Mouse (Mus musculus): Measurements from ENCODE around the gene Prkra. TPM values are rescaled to one million over a fixed set of nuclear protein-coding genes. Genes with fewer than 3 reads are reported as not detected.
A peak's percentile ranks its signal among the peaks of the same experiment; 100 is the strongest.

Prkra gene
- polyA plus RNA-seq, 1 experiment, result 25.6 TPM

DNA sequence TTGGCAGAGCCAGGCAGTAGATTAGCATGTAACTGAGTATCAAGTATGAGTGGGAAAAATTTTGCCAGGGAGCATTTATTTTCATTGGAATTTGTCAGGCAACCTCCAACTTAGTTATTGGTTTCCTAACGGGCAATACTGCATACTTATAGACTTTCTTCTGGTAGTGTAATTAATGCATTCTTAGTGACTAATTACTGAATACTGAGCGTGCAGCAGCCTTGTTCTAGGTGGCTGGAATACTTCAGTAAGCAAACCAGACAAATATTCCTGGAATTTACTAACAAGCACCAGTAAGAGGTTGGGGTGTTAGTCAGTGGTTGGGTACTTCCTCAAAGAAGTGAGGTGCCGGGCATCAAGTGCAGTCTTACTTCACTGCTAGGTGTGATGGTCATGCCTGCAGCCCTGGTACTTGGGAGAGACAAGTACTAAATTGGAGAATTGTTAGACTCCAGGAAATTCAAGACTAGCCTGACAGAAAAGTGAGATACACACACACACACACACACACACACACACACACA is 55.4 kb downstream of the Prkra start:
- no peak for TF ChIP-seq CTCF (IDR thresholded peaks at IDR 0.05; ENCODE audit: low read depth, low read length)
- no peak for TF ChIP-seq EP300 (IDR thresholded peaks at IDR 0.05; ENCODE audit: insufficient read depth, low read depth, low read length)
- no peak for TF ChIP-seq POLR2A (IDR thresholded peaks at IDR 0.05; ENCODE audit: insufficient read depth, low read length)
- no peaks in the 10 kb centered on the region for H3K4me1 ChIP-seq (ENCODE audit: control insufficient read depth, insufficient read depth, low read length)
- no peaks in the 10 kb centered on the region for H3K36me3 ChIP-seq (ENCODE audit: control insufficient read depth, insufficient read depth, low read length, poor library complexity, severe bottlenecking)
- no peaks in the 10 kb centered on the region for H3K27me3 ChIP-seq (ENCODE audit: control insufficient read depth, insufficient read depth, low read length, poor library complexity, severe bottlenecking)
- H3K4me3 ChIP-seq (ENCODE audit: low read depth, low read length), result no peak overlapping the region
- no peaks in the 10 kb centered on the region for H3K9me3 ChIP-seq (replicated peaks; ENCODE audit: control insufficient read depth, insufficient read depth, low read length, poor library complexity, severe bottlenecking)
- H3K27ac ChIP-seq (ENCODE audit: insufficient read depth, low read length), result no peak overlapping the region
- H3K9ac ChIP-seq (ENCODE audit: low read depth, poor library complexity, severe bottlenecking), result no peak overlapping the region

- H3K4me3 ChIP-seq (ENCODE audit: low read depth, low read length), result no peak overlapping the region
- no peak overlapping the region for H3K27ac ChIP-seq (ENCODE audit: insufficient read depth, low read length)
- no peaks in the 10 kb centered on the region for H3K9me3 ChIP-seq (replicated peaks; ENCODE audit: control insufficient read depth, insufficient read depth, low read length, poor library complexity, severe bottlenecking)
- H3K9ac ChIP-seq (ENCODE audit: low read depth, poor library complexity, severe bottlenecking), result no peak overlapping the region
- H3K27me3 ChIP-seq (ENCODE audit: control insufficient read depth, insufficient read depth, low read length, poor library complexity, severe bottlenecking), result no peaks in the 10 kb centered on the region
- TF ChIP-seq EP300 (IDR thresholded peaks at IDR 0.05; ENCODE audit: insufficient read depth, low read depth, low read length) (no peak), POLR2A (IDR thresholded peaks at IDR 0.05; ENCODE audit: insufficient read depth, low read length) (no peak), CTCF (IDR thresholded peaks at IDR 0.05; ENCODE audit: low read depth, low read length) (no peak)
- no peaks in the 10 kb centered on the region for H3K36me3 ChIP-seq (ENCODE audit: control insufficient read depth, insufficient read depth, low read length, poor library complexity, severe bottlenecking)
- no peaks in the 10 kb centered on the region for H3K4me1 ChIP-seq (ENCODE audit: control insufficient read depth, insufficient read depth, low read length)
Measured at GRCm38 (mm10) chr2:76590221-76590620, 57.6 kb downstream of the Prkra start.

GRCm38 (mm10) chr2:76586906-76587305 is 60.9 kb downstream of the Prkra start:
- H3K4me1 ChIP-seq (ENCODE audit: control insufficient read depth, insufficient read depth, low read length), result no peaks in the 10 kb centered on the region
- TF ChIP-seq CTCF (IDR thresholded peaks at IDR 0.05; ENCODE audit: low read depth, low read length), result no peak
- TF ChIP-seq EP300 (IDR thresholded peaks at IDR 0.05; ENCODE audit: insufficient read depth, low read depth, low read length), result no peak
- no peak for TF ChIP-seq POLR2A (IDR thresholded peaks at IDR 0.05; ENCODE audit: insufficient read depth, low read length)
- H3K36me3 ChIP-seq (ENCODE audit: control insufficient read depth, insufficient read depth, low read length, poor library complexity, severe bottlenecking), result no peaks in the 10 kb centered on the region
- H3K9me3 ChIP-seq (replicated peaks; ENCODE audit: control insufficient read depth, insufficient read depth, low read length, poor library complexity, severe bottlenecking), result 0 out of 2 replicates have a peak, but pooled peaks cover 6% of the 10 kb centered on the region
- no peaks in the 10 kb centered on the region for H3K27me3 ChIP-seq (ENCODE audit: control insufficient read depth, insufficient read depth, low read length, poor library complexity, severe bottlenecking)
- H3K9ac ChIP-seq (ENCODE audit: low read depth, poor library complexity, severe bottlenecking), result no peak overlapping the region
- no peak overlapping the region for H3K27ac ChIP-seq (ENCODE audit: insufficient read depth, low read length)
- H3K4me3 ChIP-seq (ENCODE audit: low read depth, low read length), result no peak overlapping the region

GRCm38 (mm10) chr2:76585090-76585489 is 62.7 kb downstream of the Prkra start:
- H3K9ac ChIP-seq (ENCODE audit: low read depth, poor library complexity, severe bottlenecking), result no peak overlapping the region
- no peak overlapping the region for H3K27ac ChIP-seq (ENCODE audit: insufficient read depth, low read length)
- TF ChIP-seq EP300 (IDR thresholded peaks at IDR 0.05; ENCODE audit: insufficient read depth, low read depth, low read length) (no peak), POLR2A (IDR thresholded peaks at IDR 0.05; ENCODE audit: insufficient read depth, low read length) (no peak), CTCF (IDR thresholded peaks at IDR 0.05; ENCODE audit: low read depth, low read length) (peak; percentile 10)
- 0 out of 2 replicates have a peak, but pooled peaks cover 6% of the 10 kb centered on the region for H3K9me3 ChIP-seq (replicated peaks; ENCODE audit: control insufficient read depth, insufficient read depth, low read length, poor library complexity, severe bottlenecking)
- no peaks in the 10 kb centered on the region for H3K36me3 ChIP-seq (ENCODE audit: control insufficient read depth, insufficient read depth, low read length, poor library complexity, severe bottlenecking)
- H3K4me1 ChIP-seq (ENCODE audit: control insufficient read depth, insufficient read depth, low read length), result no peaks in the 10 kb centered on the region
- H3K4me3 ChIP-seq (ENCODE audit: low read depth, low read length), result no peak overlapping the region
- no peaks in the 10 kb centered on the region for H3K27me3 ChIP-seq (ENCODE audit: control insufficient read depth, insufficient read depth, low read length, poor library complexity, severe bottlenecking)

Other genes starting within 250 kb of the Prkra start
- gene Osbpl6, start 241.5 kb downstream of the Prkra start, polyA plus RNA-seq (2011; ENCODE audit: insufficient read depth, insufficient read length, low read depth, missing spikeins), result 3.0 and 6.6 TPM in 2 replicates
- not detected in 2 replicates for gene Pjvk, start 461 bp upstream of the Prkra start, polyA plus RNA-seq (2011; ENCODE audit: insufficient read depth, insufficient read length, low read depth, missing spikeins)
- gene Fkbp7, start 25.1 kb upstream of the Prkra start, polyA plus RNA-seq (2011; ENCODE audit: insufficient read depth, insufficient read length, low read depth, missing spikeins), result 7.5 and 10.0 TPM in 2 replicates
- gene Plekha3, start 27.3 kb upstream of the Prkra start, polyA plus RNA-seq (2011; ENCODE audit: insufficient read depth, insufficient read length, low read depth, missing spikeins), result 33.6 and 38.0 TPM in 2 replicates

All from ES-Bruce4 (cell line).